Mouse (Mus musculus): ENCODE measurements around the gene Spc25. TPM values are rescaled to one million over a fixed set of nuclear protein-coding genes. Genes with fewer than 3 reads are reported as not detected.

Spc25 gene
- polyA plus RNA-seq, 1 experiment: 9.7 TPM

DNA sequence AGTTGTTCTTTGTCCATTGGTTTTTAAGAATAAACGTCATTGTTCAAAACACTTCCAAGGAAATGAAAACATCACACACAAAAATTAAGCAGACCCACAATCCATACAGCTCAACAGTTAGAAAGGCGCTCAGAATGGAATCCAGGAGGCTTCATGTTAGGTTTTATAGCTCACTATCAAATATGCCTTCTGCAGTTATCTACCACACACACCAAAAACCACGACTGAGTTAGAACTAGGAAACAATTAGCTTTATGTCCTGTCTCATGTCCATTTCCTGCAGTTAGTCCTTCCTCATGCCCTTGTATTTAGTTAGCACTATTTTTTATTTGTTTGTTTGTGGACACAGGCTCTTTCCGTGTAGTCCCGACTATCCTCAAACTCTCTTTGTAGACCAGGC lies 14.9 kb downstream of the Spc25 start:
- 83% methylated on average over 5 of the region's 5 CpGs for WGBS
- TF ChIP-seq CTCF (IDR thresholded peaks at IDR 0.05; ENCODE audit: borderline replicate concordance, control insufficient read depth, extremely low read depth, insufficient read depth, low read length, poor library complexity) (no peak), POLR2A (IDR thresholded peaks at IDR 0.05; ENCODE audit: control insufficient read depth, extremely low read depth, insufficient read depth, low read length, poor library complexity) (no peak)
- H3K4me3 ChIP-seq (ENCODE audit: control insufficient read depth, insufficient read depth, low read length): no peak overlapping the region
- no peak for DNase-seq
- H3K27me3 ChIP-seq (ENCODE audit: control insufficient read depth, insufficient read depth, low read length): no peaks in the 10 kb centered on the region
- H3K27ac ChIP-seq (ENCODE audit: control insufficient read depth, insufficient read depth, low read length): no peak overlapping the region
- H3K4me1 ChIP-seq (replicated peaks; ENCODE audit: control insufficient read depth, insufficient read depth, low read length): no peaks in the 10 kb centered on the region
- peaks cover 32% of the 10 kb centered on the region for H3K36me3 ChIP-seq (ENCODE audit: control insufficient read depth, insufficient read depth, low read length)

DNA sequence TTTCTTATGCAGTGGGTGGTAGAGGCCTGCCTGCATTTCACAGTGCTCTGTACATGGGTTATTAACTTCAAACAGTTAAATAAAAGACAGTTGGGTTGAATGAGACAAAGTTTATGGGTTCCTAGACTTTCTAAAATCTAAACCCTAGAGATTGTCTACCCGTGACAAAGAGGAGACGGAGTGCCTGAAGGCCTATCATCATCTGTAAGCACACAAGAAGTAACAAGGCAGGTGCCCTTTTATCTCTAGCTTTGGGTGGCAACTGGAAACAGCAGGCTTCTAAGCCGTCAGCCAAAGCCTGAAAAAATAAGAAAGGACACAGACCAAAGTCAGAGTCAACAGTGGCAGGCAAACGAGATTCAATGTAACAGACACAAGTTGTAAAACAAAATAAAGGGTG lies 16.8 kb downstream of the Spc25 start:
- WGBS: 94% methylated on average over 4 of the region's 4 CpGs
- Histone ChIP-seq H3K27ac (ENCODE audit: control insufficient read depth, insufficient read depth, low read length) (no peak overlapping the region), H3K4me3 (ENCODE audit: control insufficient read depth, insufficient read depth, low read length) (no peak overlapping the region), H3K36me3 (ENCODE audit: control insufficient read depth, insufficient read depth, low read length) (peaks cover 18% of the 10 kb centered on the region), H3K27me3 (ENCODE audit: control insufficient read depth, insufficient read depth, low read length) (no peaks in the 10 kb centered on the region), H3K4me1 (replicated peaks; ENCODE audit: control insufficient read depth, insufficient read depth, low read length) (no peaks in the 10 kb centered on the region)
- TF ChIP-seq CTCF (IDR thresholded peaks at IDR 0.05; ENCODE audit: borderline replicate concordance, control insufficient read depth, extremely low read depth, insufficient read depth, low read length, poor library complexity) (no peak), POLR2A (IDR thresholded peaks at IDR 0.05; ENCODE audit: control insufficient read depth, extremely low read depth, insufficient read depth, low read length, poor library complexity) (no peak)
- DNase-seq: no peak

DNA sequence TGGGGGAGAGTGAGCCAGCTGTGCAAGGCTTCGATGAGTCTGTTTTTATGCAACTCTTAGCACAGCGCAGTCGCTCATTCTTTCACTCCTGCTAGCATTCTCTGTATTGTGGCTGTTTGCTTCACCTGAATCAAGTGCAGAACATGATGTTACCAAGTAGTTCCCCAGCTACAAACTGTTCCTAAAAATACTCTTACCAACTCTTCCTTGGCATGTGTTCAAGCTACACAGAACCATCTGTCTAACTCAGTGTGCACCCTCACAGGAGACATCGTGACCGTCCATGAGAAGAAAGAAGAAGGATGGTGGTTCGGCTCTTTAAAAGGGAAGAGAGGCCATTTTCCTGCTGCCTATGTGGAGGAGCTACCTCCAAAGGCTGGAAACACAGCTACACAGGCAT lies 17.3 kb downstream of the Spc25 start:
- no peak for DNase-seq
- TF ChIP-seq POLR2A (IDR thresholded peaks at IDR 0.05; ENCODE audit: control insufficient read depth, extremely low read depth, insufficient read depth, low read length, poor library complexity) (no peak), CTCF (IDR thresholded peaks at IDR 0.05; ENCODE audit: borderline replicate concordance, control insufficient read depth, extremely low read depth, insufficient read depth, low read length, poor library complexity) (no peak)
- Histone ChIP-seq H3K36me3 (ENCODE audit: control insufficient read depth, insufficient read depth, low read length) (peaks cover 13% of the 10 kb centered on the region), H3K27me3 (ENCODE audit: control insufficient read depth, insufficient read depth, low read length) (no peaks in the 10 kb centered on the region), H3K27ac (ENCODE audit: control insufficient read depth, insufficient read depth, low read length) (no peak overlapping the region), H3K4me1 (replicated peaks; ENCODE audit: control insufficient read depth, insufficient read depth, low read length) (no peaks in the 10 kb centered on the region), H3K4me3 (ENCODE audit: control insufficient read depth, insufficient read depth, low read length) (no peak overlapping the region)
- WGBS: 87% methylated on average over 6 of the region's 6 CpGs

DNA sequence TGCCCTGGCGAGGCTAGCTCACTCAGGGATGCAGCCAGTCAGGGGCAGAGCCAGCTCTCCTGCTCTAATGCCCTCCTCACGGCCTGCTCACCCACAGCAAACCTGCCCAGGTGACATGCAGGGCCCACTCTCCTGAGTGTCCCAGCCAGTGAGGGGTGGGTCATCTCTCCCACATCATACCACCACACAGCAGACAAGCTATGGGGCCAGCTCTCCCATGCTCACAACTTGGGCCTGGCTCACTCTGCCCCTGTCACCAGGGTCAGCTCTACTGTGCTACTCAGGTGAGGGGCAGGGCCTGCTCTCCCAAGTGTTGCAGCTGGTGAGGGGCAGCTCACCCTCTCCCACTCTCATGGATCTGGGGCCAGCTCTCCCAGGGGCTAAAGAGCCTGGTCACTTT lies 18.0 kb downstream of the Spc25 start:
- Histone ChIP-seq H3K4me1 (replicated peaks; ENCODE audit: control insufficient read depth, insufficient read depth, low read length) (no peaks in the 10 kb centered on the region), H3K4me3 (ENCODE audit: control insufficient read depth, insufficient read depth, low read length) (no peak overlapping the region), H3K36me3 (ENCODE audit: control insufficient read depth, insufficient read depth, low read length) (peaks cover 6% of the 10 kb centered on the region), H3K27me3 (ENCODE audit: control insufficient read depth, insufficient read depth, low read length) (no peaks in the 10 kb centered on the region), H3K27ac (ENCODE audit: control insufficient read depth, insufficient read depth, low read length) (no peak overlapping the region)
- 98% methylated on average over 2 of the region's 2 CpGs for WGBS
- TF ChIP-seq CTCF (IDR thresholded peaks at IDR 0.05; ENCODE audit: borderline replicate concordance, control insufficient read depth, extremely low read depth, insufficient read depth, low read length, poor library complexity): no peak
- TF ChIP-seq POLR2A (IDR thresholded peaks at IDR 0.05; ENCODE audit: control insufficient read depth, extremely low read depth, insufficient read depth, low read length, poor library complexity): no peak
- no peak for DNase-seq

DNA sequence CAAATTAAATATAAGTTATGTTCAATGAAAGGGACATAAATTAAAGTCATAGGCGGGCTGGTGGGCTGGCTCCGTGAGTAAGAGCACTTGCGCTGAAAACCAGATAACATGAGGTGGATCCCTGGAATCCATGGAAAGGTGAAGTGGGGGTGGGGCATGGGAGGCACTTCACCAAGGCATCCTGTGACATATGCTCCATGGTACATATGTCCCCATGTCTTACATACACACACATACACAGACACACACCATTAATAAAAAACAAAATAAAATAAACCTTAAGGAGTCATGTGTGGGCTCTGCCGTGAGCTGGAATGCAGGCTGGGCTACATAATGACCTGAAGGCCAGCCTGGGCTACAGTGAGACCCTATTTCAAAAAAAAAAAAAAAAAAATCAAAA lies 26.3 kb downstream of the Spc25 start:
- TF ChIP-seq CTCF (IDR thresholded peaks at IDR 0.05; ENCODE audit: borderline replicate concordance, control insufficient read depth, extremely low read depth, insufficient read depth, low read length, poor library complexity) (no peak), POLR2A (IDR thresholded peaks at IDR 0.05; ENCODE audit: control insufficient read depth, extremely low read depth, insufficient read depth, low read length, poor library complexity) (no peak)
- Histone ChIP-seq H3K36me3 (ENCODE audit: control insufficient read depth, insufficient read depth, low read length) (no peaks in the 10 kb centered on the region), H3K4me1 (replicated peaks; ENCODE audit: control insufficient read depth, insufficient read depth, low read length) (no peaks in the 10 kb centered on the region), H3K27ac (ENCODE audit: control insufficient read depth, insufficient read depth, low read length) (no peak overlapping the region), H3K27me3 (ENCODE audit: control insufficient read depth, insufficient read depth, low read length) (no peaks in the 10 kb centered on the region), H3K4me3 (ENCODE audit: control insufficient read depth, insufficient read depth, low read length) (no peak overlapping the region)
- DNase-seq: no peak
- 97% methylated on average over 4 of the region's 4 CpGs for WGBS

DNA sequence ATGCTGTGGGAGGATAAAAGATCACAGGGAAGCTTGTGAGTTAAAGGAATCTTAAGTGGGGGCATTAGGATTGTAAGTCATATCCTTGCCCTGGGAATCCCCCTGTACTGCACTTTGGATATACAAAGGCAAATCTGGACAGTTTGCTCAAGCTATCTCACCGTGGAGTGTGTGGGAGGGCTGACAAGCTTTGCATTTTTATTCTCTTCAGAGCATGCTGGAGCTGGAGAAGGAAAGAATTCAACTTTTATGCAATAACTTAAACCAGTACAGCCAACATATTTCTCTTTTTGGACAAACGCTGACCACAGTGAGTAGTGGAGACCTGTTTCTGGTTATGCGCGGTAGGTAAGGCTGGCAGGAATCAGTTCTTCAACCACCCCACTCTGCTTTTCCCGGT lies 30.7 kb downstream of the Spc25 start:
- Histone ChIP-seq H3K27ac (ENCODE audit: control insufficient read depth, insufficient read depth, low read length) (no peak overlapping the region), H3K27me3 (ENCODE audit: control insufficient read depth, insufficient read depth, low read length) (no peaks in the 10 kb centered on the region), H3K4me1 (replicated peaks; ENCODE audit: control insufficient read depth, insufficient read depth, low read length) (no peaks in the 10 kb centered on the region), H3K36me3 (ENCODE audit: control insufficient read depth, insufficient read depth, low read length) (no peaks in the 10 kb centered on the region), H3K4me3 (ENCODE audit: control insufficient read depth, insufficient read depth, low read length) (no peak overlapping the region)
- DNase-seq: no peak
- TF ChIP-seq POLR2A (IDR thresholded peaks at IDR 0.05; ENCODE audit: control insufficient read depth, extremely low read depth, insufficient read depth, low read length, poor library complexity) (no peak), CTCF (IDR thresholded peaks at IDR 0.05; ENCODE audit: borderline replicate concordance, control insufficient read depth, extremely low read depth, insufficient read depth, low read length, poor library complexity) (no peak)
- WGBS: 95% methylated on average over 5 of the region's 5 CpGs

DNA sequence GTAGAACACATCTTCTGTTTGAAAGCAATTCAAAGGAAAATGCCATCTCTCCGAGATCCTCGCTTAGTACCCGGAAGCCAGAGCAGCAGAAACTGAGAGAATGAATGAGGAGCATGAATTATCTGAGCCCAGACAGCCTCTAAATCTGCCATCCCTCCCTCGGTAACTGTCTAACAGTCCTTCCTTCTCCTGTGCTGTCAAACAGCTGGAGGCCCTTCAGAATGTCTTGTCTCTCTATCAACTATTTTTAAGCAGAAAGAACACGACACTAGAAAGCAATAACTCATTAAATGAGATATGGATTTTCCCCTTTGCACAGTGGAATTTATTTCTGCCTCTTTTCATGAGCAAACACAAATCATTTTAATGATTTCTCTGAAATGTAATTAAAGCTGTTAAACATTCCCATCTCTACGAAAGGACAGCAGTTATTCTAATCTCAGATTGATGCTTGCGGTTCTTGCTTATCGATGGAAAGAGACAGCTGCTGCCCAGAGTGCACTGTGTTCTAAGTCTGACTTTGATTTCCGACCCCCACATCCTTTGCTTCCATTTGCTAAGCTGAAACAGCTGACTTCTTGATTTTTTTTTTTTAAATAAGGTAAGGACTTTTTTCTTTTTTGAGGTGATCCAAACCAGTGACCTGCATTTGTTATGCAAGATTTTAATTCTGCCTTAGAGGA lies 35.5 kb downstream of the Spc25 start:
- Histone ChIP-seq H3K36me3 (ENCODE audit: control insufficient read depth, insufficient read depth, low read length) (no peaks in the 10 kb centered on the region), H3K27me3 (ENCODE audit: control insufficient read depth, insufficient read depth, low read length) (no peaks in the 10 kb centered on the region), H3K4me3 (ENCODE audit: control insufficient read depth, insufficient read depth, low read length) (no peak overlapping the region), H3K27ac (ENCODE audit: control insufficient read depth, insufficient read depth, low read length) (no peak overlapping the region), H3K4me1 (replicated peaks; ENCODE audit: control insufficient read depth, insufficient read depth, low read length) (no peaks in the 10 kb centered on the region)
- 89% methylated on average over 9 of the region's 9 CpGs for WGBS
- no peak for DNase-seq
- TF ChIP-seq POLR2A (IDR thresholded peaks at IDR 0.05; ENCODE audit: control insufficient read depth, extremely low read depth, insufficient read depth, low read length, poor library complexity): no peak
